Mouse (Mus musculus) cortical plate, adult 2 months (tissue): ENCODE data around the gene Mgat5b. TPM values are rescaled to one million over a fixed set of nuclear protein-coding genes. Genes with fewer than 3 reads are reported as not detected.

Source experiments
- H3K27ac ChIP-seq: fragments of 200-500 bp; 2 replicates; pipeline ENCODE4 v1.5.1; 2012; ENCODE audit warnings: low read length, control low read depth, inconsistent platforms; ENCODE audit not compliant: insufficient read depth
- H3K4me1 ChIP-seq: fragments of 200-500 bp; 2 replicates; pipeline ENCODE4 v1.6.1; 2011; ENCODE audit warnings: low read length; ENCODE audit not compliant: control insufficient read depth, insufficient read depth
- H3K4me3 ChIP-seq: fragments of 200-500 bp; 2 replicates; pipeline ENCODE4 v1.5.1; 2011; ENCODE audit warnings: mild to moderate bottlenecking, low read length, control low read depth; ENCODE audit not compliant: insufficient read depth
- CTCF ChIP-seq: fragments of 200-500 bp; IDR thresholded peaks from 2 replicates; pipeline ENCODE4 v1.5.1; 2011; ENCODE audit warnings: mild to moderate bottlenecking, control low read depth, low read length; ENCODE audit not compliant: insufficient read depth; ENCODE audit errors: extremely low read depth
- POLR2A ChIP-seq: fragments of 200-500 bp; IDR thresholded peaks from 2 replicates; pipeline ENCODE4 v1.6.1; 2011; ENCODE audit warnings: mild to moderate bottlenecking, low read length, control low read depth; ENCODE audit not compliant: insufficient read depth; ENCODE audit errors: extremely low read depth
- polyA plus RNA-seq: library from polyadenylated mRNA; depleted of rRNA; stranded (reverse); fragments of >200 nt; gene quantifications from 2 replicates; pipeline ENCODE4 v1.2.3, GENCODE M21; 2012; rRNA removed

The Mgat5b gene
- polyA plus RNA-seq, 1 experiment = 62.1 TPM

GRCm38 (mm10) chr11:117021026-117021425 is 102.4 kb downstream of the Mgat5b start:
- peaks cover 7% of the 10 kb centered on the region for H3K4me1 ChIP-seq
- no peak overlapping the region for H3K4me3 ChIP-seq
- no peak overlapping the region for H3K27ac ChIP-seq
- TF ChIP-seq POLR2A = no peak
- no peak for TF ChIP-seq CTCF

- no peak overlapping the region for H3K27ac ChIP-seq
- H3K4me1 ChIP-seq = peaks cover 4% of the 10 kb centered on the region
- TF ChIP-seq POLR2A = no peak
- TF ChIP-seq CTCF = no peak
- no peak overlapping the region for H3K4me3 ChIP-seq
Measured at GRCm38 (mm10) chr11:117023537-117023936, 104.9 kb downstream of the Mgat5b start.

- TF ChIP-seq CTCF (no peak), POLR2A (no peak)
- H3K27ac ChIP-seq = 0 out of 2 replicates have a peak overlapping the region, but pooled peaks have one; percentile 45
- H3K4me3 ChIP-seq = no peak overlapping the region
- H3K4me1 ChIP-seq = peaks cover 20% of the 10 kb centered on the region
Measured at GRCm38 (mm10) chr11:117027681-117028080, 109.0 kb downstream of the Mgat5b start.

GRCm38 (mm10) chr11:117028861-117029568 is 110.4 kb downstream of the Mgat5b start:
- Histone ChIP-seq H3K4me3 (no peak overlapping the region), H3K4me1 (peaks cover 20% of the 10 kb centered on the region), H3K27ac (peak overlapping the region; percentile 88)
- peak; percentile 20; the same call in 1 of the 2 replicates for TF ChIP-seq POLR2A
- no peak for TF ChIP-seq CTCF

GRCm38 (mm10) chr11:117029569-117029955 is 110.9 kb downstream of the Mgat5b start:
- Histone ChIP-seq H3K4me3 (no peak overlapping the region), H3K4me1 (peaks cover 20% of the 10 kb centered on the region), H3K27ac (peak overlapping the region; percentile 88)
- no peak for TF ChIP-seq CTCF
- no peak for TF ChIP-seq POLR2A

GRCm38 (mm10) chr11:117030018-117030417 is 111.4 kb downstream of the Mgat5b start:
- Histone ChIP-seq H3K27ac (peak overlapping the region; percentile 88), H3K4me3 (no peak overlapping the region), H3K4me1 (peaks cover 20% of the 10 kb centered on the region)
- TF ChIP-seq CTCF (no peak), POLR2A (no peak)

GRCm38 (mm10) chr11:117030471-117031101 is 111.9 kb downstream of the Mgat5b start:
- Histone ChIP-seq H3K4me3 (no peak overlapping the region), H3K4me1 (peaks cover 20% of the 10 kb centered on the region), H3K27ac (peak overlapping the region; percentile 88)
- TF ChIP-seq POLR2A = peak; percentile 50; the same call in 1 of the 2 replicates
- TF ChIP-seq CTCF = no peak

- H3K4me3 ChIP-seq = no peak overlapping the region
- H3K4me1 ChIP-seq = peaks cover 20% of the 10 kb centered on the region
- TF ChIP-seq POLR2A = peak; percentile 64; the same call in 1 of the 2 replicates
- TF ChIP-seq CTCF = no peak
- peak overlapping the region; percentile 88 for H3K27ac ChIP-seq
Measured at GRCm38 (mm10) chr11:117031249-117031648, 112.6 kb downstream of the Mgat5b start.

- no peak overlapping the region for H3K27ac ChIP-seq
- H3K4me3 ChIP-seq = no peak overlapping the region
- peaks cover 1% of the 10 kb centered on the region; the same call in 1 of the 2 replicates for H3K4me1 ChIP-seq
- no peak for TF ChIP-seq POLR2A
- no peak for TF ChIP-seq CTCF
Measured at GRCm38 (mm10) chr11:117035661-117036336, 117.1 kb downstream of the Mgat5b start.

Other genes starting within 250 kb of the Mgat5b start
- 0.04 TPM in 1 of 2 replicates, not detected in the other for gene St6galnac1, start 143.4 kb upstream of the Mgat5b start, polyA plus RNA-seq
- 17.5 and 17.8 TPM in 2 replicates for gene Mxra7, start 90.8 kb upstream of the Mgat5b start, polyA plus RNA-seq
- gene Mettl23, start 75.6 kb upstream of the Mgat5b start, polyA plus RNA-seq = 32.7 and 33.3 TPM in 2 replicates
- 23.6 and 24.3 TPM in 2 replicates for gene Jmjd6, start 75.4 kb upstream of the Mgat5b start, polyA plus RNA-seq
- gene Mfsd11, start 66.4 kb upstream of the Mgat5b start, polyA plus RNA-seq = 34.8 and 39.8 TPM in 2 replicates
- 275 and 286 TPM in 2 replicates for gene Srsf2, start 65.8 kb upstream of the Mgat5b start, polyA plus RNA-seq
- 190 and 191 TPM in 2 replicates for gene Sec14l1, start 196.3 kb downstream of the Mgat5b start, polyA plus RNA-seq